Mouse (Mus musculus) lung, postnatal 0 days (tissue): ENCODE results near the gene Trak1.

ENCODE experiments used
- CTCF ChIP-seq: IDR thresholded peaks from 2 replicates; pipeline ENCODE4 v1.5.1; 2016; ENCODE audit warnings: antibody characterized with exemption, mild to moderate bottlenecking
- EP300 ChIP-seq: IDR thresholded peaks from 2 replicates; pipeline ENCODE4 v1.6.1; 2016; ENCODE audit warnings: antibody characterized with exemption, mild to moderate bottlenecking, control low read depth

DNA sequence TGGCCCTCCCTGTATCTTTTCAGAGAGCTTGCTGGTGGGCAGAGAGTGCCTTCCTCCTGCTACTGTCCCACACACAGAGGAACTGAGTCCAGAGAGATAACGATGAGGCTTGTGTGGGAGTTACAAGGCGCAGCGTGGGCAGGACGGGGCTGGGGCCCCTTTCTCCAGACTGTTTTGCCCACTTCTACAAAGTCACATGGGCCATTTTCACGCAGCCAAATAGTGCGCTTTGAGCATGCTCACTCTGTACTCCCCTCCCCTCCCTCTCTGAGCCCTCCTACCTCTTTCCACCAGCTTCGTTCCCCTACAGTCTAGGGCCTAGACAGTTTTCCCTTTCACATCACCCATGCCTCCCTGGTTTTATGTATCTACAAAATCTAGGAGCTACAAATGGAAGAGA is 87.3 kb downstream of the Trak1 start:
- TF ChIP-seq CTCF (no peak), EP300 (no peak)
